Mouse (Mus musculus) heart, postnatal 10 days (tissue): ENCODE results near the gene Slc22a20. TPM values are rescaled to one million over a fixed set of nuclear protein-coding genes. Genes with fewer than 3 reads are reported as not detected.

Experiments
- DNase-seq, 2 experiments: peaks; one replicate each; pipeline ENCODE4 v3.0.0; 2021
- intact Hi-C: fragments of 180-260 bp; cut with DNase I; formaldehyde crosslinking; loops from one replicate; pipeline ENCODE4 v1.15.1; 2025
- total RNA-seq, 2 experiments: library from RNA; stranded (reverse); gene quantifications; 2 replicates each; pipeline ENCODE4 v1.2.3; 2021

Gene Slc22a20
- total RNA-seq, 2 experiments from 2014 or later = not detected

DNA sequence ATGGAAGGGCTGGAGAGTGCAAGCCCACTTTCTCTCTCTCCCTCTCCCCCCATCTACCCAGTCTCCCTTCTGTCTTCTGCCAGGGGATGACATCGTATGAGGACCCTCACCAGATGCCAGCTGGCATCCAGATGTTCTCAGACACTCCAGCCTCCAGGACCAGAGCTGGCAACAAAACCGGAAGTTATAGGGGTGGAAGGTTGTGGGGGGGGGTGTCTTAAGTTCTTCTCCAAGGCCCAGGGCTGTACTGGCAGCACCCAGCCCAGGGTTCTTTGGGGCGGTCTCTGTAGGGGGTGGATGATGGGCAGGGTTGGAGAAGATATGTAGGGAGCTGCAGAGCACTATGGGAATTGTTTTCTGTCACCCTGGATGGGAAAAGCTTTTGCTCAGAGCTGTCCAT is 57.4 kb downstream of the Slc22a20 start:
- intact Hi-C loops = no loop called here
- DNase-seq = no peak

DNA sequence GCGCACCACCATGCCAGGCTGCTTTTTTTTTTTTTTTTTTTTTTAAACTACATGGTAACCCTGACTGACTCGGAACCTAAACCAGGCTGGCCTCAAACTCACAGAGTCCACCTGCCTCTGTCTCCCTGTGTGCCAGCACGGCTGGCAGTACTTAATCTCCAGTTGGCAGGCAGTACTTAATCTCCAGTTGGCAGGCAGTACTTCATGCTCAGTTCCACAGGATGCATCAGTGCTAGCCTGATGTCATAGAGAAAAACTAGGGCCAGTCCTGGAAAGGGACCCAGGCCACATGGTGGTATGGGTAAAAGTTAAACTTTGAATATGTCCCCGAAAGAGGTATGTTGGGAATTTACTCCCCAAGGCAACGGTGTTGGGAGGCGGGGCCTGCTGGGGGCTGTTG is 57.8 kb downstream of the Slc22a20 start:
- intact Hi-C loops = no loop called here
- no peak for DNase-seq

DNA sequence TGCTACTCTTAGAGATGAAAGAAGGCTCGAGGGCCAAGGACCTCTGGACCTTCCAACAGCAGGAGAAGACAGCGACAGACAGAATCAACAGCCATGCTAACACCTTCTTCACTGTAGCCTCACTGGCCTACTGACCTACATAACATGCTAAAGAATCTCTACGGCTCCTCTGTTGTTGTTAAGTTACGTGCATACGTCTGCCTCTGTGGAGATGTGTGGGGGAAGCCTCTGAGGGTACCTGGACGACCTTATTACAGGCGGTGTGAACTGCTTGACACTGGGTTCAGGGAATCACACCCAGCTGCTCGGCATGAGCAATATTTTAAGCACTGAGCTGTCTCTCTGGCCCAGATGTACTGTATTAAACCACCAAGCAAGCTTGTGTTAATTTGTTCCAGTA is 58.4 kb downstream of the Slc22a20 start:
- no peak for DNase-seq
- intact Hi-C loops = no loop called here

DNA sequence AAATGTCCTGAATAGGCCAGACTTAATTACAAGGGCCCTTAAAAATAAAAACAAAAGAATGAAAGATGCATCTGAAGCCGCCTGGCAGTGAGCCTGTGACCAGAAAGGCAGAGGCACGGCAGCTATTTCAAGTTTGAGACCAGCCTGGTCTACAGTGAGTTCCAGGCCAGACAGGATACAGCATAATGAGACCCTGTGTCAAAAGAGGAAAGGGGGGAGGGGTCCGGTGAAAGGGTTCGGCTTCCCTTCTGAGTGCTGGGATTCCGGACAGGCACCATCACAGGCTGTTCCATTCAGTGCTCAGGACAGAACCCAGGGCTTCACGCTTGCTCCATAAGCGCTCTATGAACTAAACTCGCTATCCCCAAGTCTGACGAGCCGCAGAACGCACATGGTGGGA is 58.9 kb downstream of the Slc22a20 start:
- intact Hi-C loops = no loop called here
- peak in 1 of 2 experiments; percentile 24 for DNase-seq

DNA sequence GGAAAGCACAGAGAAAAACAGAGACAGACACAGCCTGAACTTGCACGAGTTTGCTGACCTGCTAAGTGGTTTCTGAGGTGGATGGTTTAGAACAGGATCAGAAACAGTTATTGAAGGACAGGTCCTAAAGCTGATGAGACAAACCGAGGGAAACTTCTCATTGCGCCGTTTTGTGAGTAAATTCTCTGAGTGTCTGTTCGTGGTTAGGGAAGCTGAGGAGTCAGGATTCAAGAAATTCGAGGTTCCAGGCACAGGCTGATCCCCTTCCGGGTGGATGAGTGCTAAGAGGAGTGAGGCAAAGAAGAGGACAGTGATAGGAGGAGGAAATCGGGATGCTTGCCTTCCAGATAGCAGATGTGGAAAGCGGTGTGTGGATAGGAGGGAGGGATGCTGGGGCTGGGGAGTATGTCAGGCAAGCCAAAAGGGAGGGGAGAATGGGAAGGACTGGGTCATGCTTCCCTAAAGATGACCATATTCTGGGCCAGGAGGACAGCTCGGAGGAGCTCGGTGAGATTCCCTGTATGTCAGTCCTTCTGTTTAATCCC is 60.6 kb downstream of the Slc22a20 start:
- DNase-seq = peak; percentile 30 to 43
- intact Hi-C loops = loop anchor here (2.0 kb wide), 1 partner anchor 15 kb away; no protein-coding TSS in a partner anchor

DNA sequence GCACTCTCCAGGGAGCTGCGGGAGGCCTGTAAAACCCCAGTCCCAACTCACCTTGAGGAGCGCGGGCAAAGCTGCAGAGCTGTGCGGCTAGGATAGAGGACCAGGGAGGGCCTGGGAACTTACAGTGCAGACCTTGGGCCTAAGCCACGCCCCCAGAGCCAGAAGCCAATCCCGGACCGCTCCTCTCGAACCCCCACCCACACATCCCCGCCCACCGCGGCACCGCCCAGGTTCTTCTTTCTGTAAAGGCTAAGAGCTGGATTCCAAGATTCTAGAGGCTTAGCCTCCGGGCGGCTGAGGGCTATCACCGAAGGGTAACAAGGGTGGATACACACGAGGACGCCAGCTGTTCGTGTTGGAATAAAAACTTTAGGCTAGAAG is 61.2 kb downstream of the Slc22a20 start, which contains the start of gene Cdc42ep2:
Gene Cdc42ep2 (minus strand): TSS at position 104 of the 381 bp plus-strand sequence.
- DNase-seq = peak; percentile 97 to 98
- intact Hi-C loops = loop anchor here (1.0 to 2.0 kb wide), 2 partner anchors 16 to 32 kb away; no protein-coding TSS in a partner anchor

- peak; percentile 95 to 97 for DNase-seq
- intact Hi-C loops = loop anchor here (1.0 to 2.0 kb wide), 2 partner anchors 17 to 32 kb away; no protein-coding TSS in a partner anchor
These were observed 61.8 kb downstream of the Slc22a20 start for GRCm38 (mm10) chr19:5923990-5924712.

DNA sequence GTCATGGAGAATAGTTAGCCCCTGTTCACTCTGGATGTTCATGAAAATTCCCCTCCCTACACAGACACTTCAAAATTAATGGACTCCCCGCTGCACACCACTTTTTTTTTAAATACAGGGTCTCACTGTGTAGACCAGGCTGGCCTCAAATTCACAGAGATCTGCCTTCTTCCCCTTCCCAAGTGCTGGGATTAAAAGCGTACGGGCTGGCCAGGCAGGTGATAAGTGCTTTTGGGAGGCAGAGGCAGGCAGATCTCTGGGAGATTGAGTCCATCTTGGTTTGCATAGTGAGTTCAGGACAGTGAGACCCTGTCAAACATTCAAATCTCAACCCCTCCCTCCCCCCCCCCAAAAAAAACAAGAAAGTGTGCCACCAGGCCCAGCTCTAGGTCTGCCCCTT is 63.0 kb downstream of the Slc22a20 start:
- intact Hi-C loops = no loop called here
- DNase-seq = no peak

DNA sequence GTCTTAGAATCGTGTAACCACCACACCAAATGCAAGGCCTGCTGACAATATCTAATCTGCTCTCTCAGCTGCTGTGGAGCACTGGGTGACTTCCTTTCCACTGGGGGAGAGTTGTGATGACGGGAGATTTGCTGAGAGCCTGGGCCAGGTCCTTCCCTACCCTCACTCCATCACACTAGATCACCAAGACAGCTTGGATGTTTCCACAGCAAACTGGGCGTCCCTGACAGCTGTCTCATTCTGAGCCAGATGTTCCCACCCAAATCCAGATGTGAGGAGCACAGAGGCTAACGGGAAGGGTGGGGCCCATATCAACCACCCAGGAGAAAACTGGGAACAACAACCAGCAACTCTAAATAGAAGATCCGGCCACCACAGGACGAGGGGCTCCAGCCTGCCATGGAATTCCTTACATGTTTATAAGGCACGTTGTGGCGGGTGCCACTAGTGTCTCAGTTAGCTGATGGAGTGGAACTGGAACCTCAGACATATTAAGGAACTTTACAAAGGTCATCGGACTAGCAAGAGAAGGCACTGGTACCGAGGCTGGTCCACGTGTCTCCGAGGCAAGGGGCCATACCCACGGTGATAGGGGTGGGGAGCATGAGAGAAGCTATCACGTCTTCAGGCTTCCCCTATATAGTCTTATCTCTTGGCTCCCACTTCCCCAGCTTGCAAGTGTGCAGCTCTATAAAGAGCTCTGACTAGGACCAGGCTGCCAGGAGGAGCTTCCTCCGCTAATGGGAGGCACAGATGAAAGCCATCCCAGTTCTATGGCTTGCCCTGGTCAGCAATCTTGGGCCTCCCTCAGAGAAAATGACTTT is 63.6 kb downstream of the Slc22a20 start:
- DNase-seq = peak; percentile 69 to 71
- intact Hi-C loops = no loop called here

GRCm38 (mm10) chr19:5921715-5922114 is 64.2 kb downstream of the Slc22a20 start:
- intact Hi-C loops = loop anchor here (2.0 kb wide), 1 partner anchor 95 kb away; no protein-coding TSS in a partner anchor

More at GRCm38 (mm10) chr19:5921715-5922114, 64.2 kb downstream of the Slc22a20 start:
- DNase-seq = peak; percentile 30 to 38

Other genes starting within 250 kb of the Slc22a20 start
- gene Ltbp3, start 245.2 kb downstream of the Slc22a20 start, total RNA-seq = 10 to 100 TPM; 77.0 to 79.2 TPM
- gene Scyl1, start 214.7 kb downstream of the Slc22a20 start, total RNA-seq = 10 to 100 TPM; 63.4 to 65.7 TPM
- gene Frmd8, start 110.9 kb downstream of the Slc22a20 start, total RNA-seq = 10 to 100 TPM; 19.0 to 20.5 TPM
- 1 to 10 TPM; 4.6 to 5.9 TPM for gene Slc25a45, start 108.3 kb downstream of the Slc22a20 start, total RNA-seq
- gene Tigd3, start 92.0 kb downstream of the Slc22a20 start, total RNA-seq = 1 to 10 TPM; 1.1 to 1.2 TPM
- 100 to 1,000 TPM; 100 to 101 TPM for gene Dpf2, start 73.1 kb downstream of the Slc22a20 start, total RNA-seq
- 10 to 100 TPM; 14.0 to 16.0 TPM for gene Cdc42ep2, start 61.3 kb downstream of the Slc22a20 start, total RNA-seq
- gene Pola2, start 21.9 kb downstream of the Slc22a20 start, total RNA-seq = 10 to 100 TPM; 21.1 TPM
- gene Capn1, start 29.8 kb upstream of the Slc22a20 start, total RNA-seq = 10 to 100 TPM; 32.6 to 37.8 TPM
- 10 to 100 TPM; 19.5 TPM for gene Syvn1, start 60.4 kb upstream of the Slc22a20 start, total RNA-seq
- 10 to 100 TPM; 41.7 to 46.7 TPM for gene Mrpl49, start 71.6 kb upstream of the Slc22a20 start, total RNA-seq
- gene Fau, start 71.7 kb upstream of the Slc22a20 start, total RNA-seq = 100 to 1,000 TPM; 738 to 768 TPM
- 10 to 100 TPM; 13.6 to 13.9 TPM for gene Znhit2, start 75.0 kb upstream of the Slc22a20 start, total RNA-seq
- 1 to 10 TPM; 2.7 to 2.9 TPM for gene Tm7sf2, start 82.2 kb upstream of the Slc22a20 start, total RNA-seq
- gene Vps51, start 91.1 kb upstream of the Slc22a20 start, total RNA-seq = 10 to 100 TPM; 36.4 TPM
- not detected for gene Tmem262, start 93.9 kb upstream of the Slc22a20 start, total RNA-seq
- gene Gm28374, start 96.1 kb upstream of the Slc22a20 start, total RNA-seq = not detected
- gene Zfpl1, start 98.8 kb upstream of the Slc22a20 start, total RNA-seq = 10 to 100 TPM; 24.4 to 26.3 TPM
- 1 to 10 TPM; 3.8 to 5.0 TPM for gene Cdca5, start 98.8 kb upstream of the Slc22a20 start, total RNA-seq
- gene AC131692.1, start 108.3 kb upstream of the Slc22a20 start, total RNA-seq = under 1 TPM in 1 of 2 experiments, not detected in 1; 0.43 TPM
- under 1 TPM; 0.10 to 0.17 TPM for gene Naaladl1, start 119.6 kb upstream of the Slc22a20 start, total RNA-seq
- gene Sac3d1, start 132.5 kb upstream of the Slc22a20 start, total RNA-seq = 10 to 100 TPM; 10.2 to 13.9 TPM
- gene Snx15, start 142.2 kb upstream of the Slc22a20 start, total RNA-seq = 10 to 100 TPM; 12.5 to 12.6 TPM
- gene Batf2, start 154.8 kb upstream of the Slc22a20 start, total RNA-seq = under 1 TPM; 0.31 to 0.32 TPM
- 10 to 100 TPM; 60.5 to 63.5 TPM for gene Arl2, start 155.4 kb upstream of the Slc22a20 start, total RNA-seq
- not detected for gene Majin, start 198.2 kb upstream of the Slc22a20 start, total RNA-seq
- not detected for gene Gpha2, start 240.2 kb upstream of the Slc22a20 start, total RNA-seq
- gene Ppp2r5b, start 249.7 kb upstream of the Slc22a20 start, total RNA-seq = 10 to 100 TPM; 30.7 to 31.7 TPM